Mouse (Mus musculus): Measurements from ENCODE around the gene Rbfox2. TPM values are rescaled to one million over a fixed set of nuclear protein-coding genes. Genes with fewer than 3 reads are reported as not detected.

Rbfox2 gene
- total and polyA plus RNA-seq, 3 experiments, result 0.89 TPM; not detected in 2

DNA sequence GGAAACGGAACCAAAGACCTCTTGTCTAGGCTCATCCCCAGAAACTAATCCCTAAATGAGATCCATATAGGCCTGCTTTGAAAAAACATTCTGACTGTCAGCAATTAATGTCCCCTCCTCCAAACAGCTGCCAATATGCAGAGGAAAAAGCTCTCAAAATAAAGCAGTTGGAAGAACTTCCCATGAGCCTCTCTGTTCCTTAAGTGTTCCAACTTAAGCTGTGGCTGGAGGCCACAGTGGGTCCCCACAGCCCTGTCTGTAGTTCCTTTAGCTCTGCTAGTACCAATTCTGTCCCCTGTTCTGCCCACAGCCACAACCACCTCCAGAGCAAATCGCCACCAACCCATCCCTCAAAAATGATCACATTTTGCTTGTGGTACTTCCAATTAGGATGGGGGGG is 10.2 kb downstream of the Rbfox2 start:
- TF ChIP-seq JUN (IDR thresholded peaks at IDR 0.05; ENCODE audit: insufficient read depth, low read depth, low read length) (no peak), SMC3 (IDR thresholded peaks at IDR 0.05; ENCODE audit: low read depth, low read length) (no peak), CHD2 (IDR thresholded peaks at IDR 0.05; ENCODE audit: low read length) (no peak), TCF12 (IDR thresholded peaks at IDR 0.05; ENCODE audit: low read depth, low read length) (no peak), ETS1 (conservative IDR thresholded peaks at IDR 0.05; ENCODE audit: low read depth, low read length) (no peak), UBTF (IDR thresholded peaks at IDR 0.05; ENCODE audit: low read depth, low read length) (no peak), ZMIZ1 (IDR thresholded peaks at IDR 0.05; ENCODE audit: low read depth, low read length) (no peak)
- Histone ChIP-seq H3K4me1 (ENCODE audit: control insufficient read depth in 1 of 2, insufficient read depth in 2 of 2) (no peaks in the 10 kb centered on the region), H3K9me3 (replicated peaks; ENCODE audit: low read length) (no peaks in the 10 kb centered on the region), H3K27me3 (replicated peaks) (peaks cover 79% of the 10 kb centered on the region), H3K9ac (ENCODE audit: insufficient read depth, low read depth) (no peak overlapping the region), H3K4me2 (ENCODE audit: insufficient read depth, low read depth, poor library complexity, severe bottlenecking) (no peak overlapping the region), H3K36me3 (replicated peaks in 1 of 2; ENCODE audit: control insufficient read depth in 1 of 2, insufficient read depth in 1 of 2, low read length in 1 of 2) (no peaks in the 10 kb centered on the region), H3K4me3 (replicated peaks in 1 of 3; ENCODE audit: low read depth in 2 of 3, low read length in 2 of 3, poor library complexity in 1 of 3) (no peak overlapping the region), H3K79me2 (replicated peaks; ENCODE audit: control insufficient read depth, extremely low read depth, insufficient read depth, poor library complexity, severe bottlenecking) (no peaks in the 10 kb centered on the region), H3K27ac (ENCODE audit: insufficient read depth, low read depth) (no peak overlapping the region)
- no peak for DNase-seq (ENCODE audit: extremely low read depth)
- in situ Hi-C loops (cut with MboI; ENCODE audit: low pct_ligation_motif_present, low pct_unique_long_range_greater_than_20kb, low sequenced_read_pairs) (no loop called here), dilution Hi-C loops (cut with MboI; ENCODE audit: extremely low pct_ligation_motif_present, extremely low pct_unique_long_range_greater_than_20kb, low sequenced_read_pairs) (no loop called here)

DNA sequence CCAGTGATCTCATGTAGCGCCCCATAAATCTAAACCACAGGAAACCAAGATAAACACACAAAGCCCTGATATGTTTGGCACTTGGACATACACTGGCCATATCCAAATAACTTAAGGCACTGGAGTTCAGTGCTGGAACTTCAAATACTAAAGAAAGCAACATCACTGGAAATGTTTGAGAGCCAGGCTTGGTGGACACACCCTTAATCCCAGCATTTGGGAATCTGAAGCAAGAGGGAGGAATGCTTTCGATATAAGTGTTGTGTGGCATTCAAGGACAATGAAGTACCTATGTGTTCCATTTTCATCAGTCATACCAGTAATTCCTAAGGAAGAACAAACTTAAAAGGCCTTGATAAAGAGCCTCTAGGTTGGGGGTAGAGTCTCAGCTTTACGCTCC is 13.3 kb downstream of the Rbfox2 start:
- no peak overlapping the region for H3K4me2 ChIP-seq (ENCODE audit: insufficient read depth, low read depth, poor library complexity, severe bottlenecking)
- dilution Hi-C loops (cut with MboI; ENCODE audit: extremely low pct_ligation_motif_present, extremely low pct_unique_long_range_greater_than_20kb, low sequenced_read_pairs), result no loop called here
- no peak overlapping the region for H3K27ac ChIP-seq (ENCODE audit: insufficient read depth, low read depth)
- in situ Hi-C loops (cut with MboI; ENCODE audit: low pct_ligation_motif_present, low pct_unique_long_range_greater_than_20kb, low sequenced_read_pairs), result no loop called here
- TF ChIP-seq ZNF384 (IDR thresholded peaks at IDR 0.05; ENCODE audit: low read depth, low read length), result no peak
- no peak for TF ChIP-seq RAD21 (IDR thresholded peaks at IDR 0.05; ENCODE audit: low read depth, low read length)
- no peak for TF ChIP-seq USF1 (IDR thresholded peaks at IDR 0.05; ENCODE audit: low read depth, low read length)
- no peak for TF ChIP-seq CTCF (conservative IDR thresholded peaks at IDR 0.05 in 1 of 2, IDR thresholded peaks at IDR 0.05 in 1 of 2; ENCODE audit: low read depth in 2 of 2, low read length in 2 of 2)
- TF ChIP-seq POLR2A (IDR thresholded peaks at IDR 0.05; ENCODE audit: low read depth, low read length), result no peak
- no peak for TF ChIP-seq MXI1 (IDR thresholded peaks at IDR 0.05; ENCODE audit: low read depth, low read length)
- TF ChIP-seq KAT2A (IDR thresholded peaks at IDR 0.05; ENCODE audit: insufficient replicate concordance, low read length), result no peak
- no peak for TF ChIP-seq UBTF (IDR thresholded peaks at IDR 0.05; ENCODE audit: low read depth, low read length)
- H3K9me3 ChIP-seq (replicated peaks; ENCODE audit: low read length), result no peaks in the 10 kb centered on the region
- no peak overlapping the region for H3K4me3 ChIP-seq (replicated peaks in 1 of 3; ENCODE audit: low read depth in 2 of 3, low read length in 2 of 3, poor library complexity in 1 of 3)
- H3K79me2 ChIP-seq (replicated peaks; ENCODE audit: control insufficient read depth, extremely low read depth, insufficient read depth, poor library complexity, severe bottlenecking), result no peaks in the 10 kb centered on the region
- DNase-seq (ENCODE audit: extremely low read depth), result no peak
- peaks cover 80% of the 10 kb centered on the region for H3K27me3 ChIP-seq (replicated peaks)
- H3K9ac ChIP-seq (ENCODE audit: insufficient read depth, low read depth), result no peak overlapping the region
- no peaks in the 10 kb centered on the region for H3K36me3 ChIP-seq (replicated peaks in 1 of 2; ENCODE audit: control insufficient read depth in 1 of 2, insufficient read depth in 1 of 2, low read length in 1 of 2)
- no peaks in the 10 kb centered on the region for H3K4me1 ChIP-seq (ENCODE audit: control insufficient read depth in 1 of 2, insufficient read depth in 2 of 2)

DNA sequence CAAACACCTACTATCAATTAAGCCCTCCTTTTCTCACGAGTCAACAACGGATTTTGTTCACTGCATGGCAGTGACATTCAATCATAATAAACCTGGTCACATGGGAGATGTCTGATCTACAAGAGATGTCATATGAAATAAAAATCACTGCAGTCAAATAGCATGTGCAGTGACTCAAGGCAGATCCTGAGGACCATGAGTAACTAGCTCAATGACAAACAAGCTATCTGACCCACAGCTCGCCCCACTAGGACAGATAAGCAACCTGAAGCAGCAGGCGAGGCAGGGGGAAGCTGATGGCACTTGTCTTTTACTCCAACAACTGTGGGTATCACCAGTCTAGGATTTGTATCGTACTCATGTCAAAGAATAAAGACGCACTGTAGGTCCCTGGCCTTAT is 14.4 kb downstream of the Rbfox2 start:
- Histone ChIP-seq H3K4me1 (ENCODE audit: control insufficient read depth in 1 of 2, insufficient read depth in 2 of 2) (no peaks in the 10 kb centered on the region), H3K27me3 (replicated peaks) (peaks cover 82% of the 10 kb centered on the region), H3K79me2 (replicated peaks; ENCODE audit: control insufficient read depth, extremely low read depth, insufficient read depth, poor library complexity, severe bottlenecking) (no peaks in the 10 kb centered on the region), H3K9ac (ENCODE audit: insufficient read depth, low read depth) (no peak overlapping the region), H3K36me3 (replicated peaks in 1 of 2; ENCODE audit: control insufficient read depth in 1 of 2, insufficient read depth in 1 of 2, low read length in 1 of 2) (no peaks in the 10 kb centered on the region), H3K4me2 (ENCODE audit: insufficient read depth, low read depth, poor library complexity, severe bottlenecking) (no peak overlapping the region), H3K27ac (ENCODE audit: insufficient read depth, low read depth) (no peak overlapping the region), H3K4me3 (replicated peaks in 1 of 3; ENCODE audit: low read depth in 2 of 3, low read length in 2 of 3, poor library complexity in 1 of 3) (no peak overlapping the region), H3K9me3 (replicated peaks; ENCODE audit: low read length) (peaks cover 7% of the 10 kb centered on the region)
- DNase-seq (ENCODE audit: extremely low read depth), result no peak
- in situ Hi-C loops (cut with MboI; ENCODE audit: low pct_ligation_motif_present, low pct_unique_long_range_greater_than_20kb, low sequenced_read_pairs) (no loop called here), dilution Hi-C loops (cut with MboI; ENCODE audit: extremely low pct_ligation_motif_present, extremely low pct_unique_long_range_greater_than_20kb, low sequenced_read_pairs) (no loop called here)
- TF ChIP-seq E2F4 (IDR thresholded peaks at IDR 0.05; ENCODE audit: insufficient replicate concordance, low read depth, low read length), result no peak
- TF ChIP-seq CHD2 (IDR thresholded peaks at IDR 0.05; ENCODE audit: low read length), result no peak
- TF ChIP-seq TCF12 (IDR thresholded peaks at IDR 0.05; ENCODE audit: low read depth, low read length), result no peak
- TF ChIP-seq BHLHE40 (IDR thresholded peaks at IDR 0.05; ENCODE audit: low read depth, low read length), result no peak
- TF ChIP-seq GABPA (IDR thresholded peaks at IDR 0.05; ENCODE audit: insufficient replicate concordance, low read depth, low read length), result no peak
- TF ChIP-seq EP300 (IDR thresholded peaks at IDR 0.05; ENCODE audit: low read length), result no peak
- no peak for TF ChIP-seq MXI1 (IDR thresholded peaks at IDR 0.05; ENCODE audit: low read depth, low read length)
- no peak for TF ChIP-seq NELFE (IDR thresholded peaks at IDR 0.05; ENCODE audit: low read depth, low read length)
- TF ChIP-seq UBTF (IDR thresholded peaks at IDR 0.05; ENCODE audit: low read depth, low read length), result no peak
- no peak for TF ChIP-seq ZC3H11A (IDR thresholded peaks at IDR 0.05; ENCODE audit: low read depth, low read length)
- no peak for TF ChIP-seq TBP (conservative IDR thresholded peaks at IDR 0.05; ENCODE audit: low read depth, low read length)
- TF ChIP-seq USF2 (conservative IDR thresholded peaks at IDR 0.05; ENCODE audit: low read depth, low read length), result no peak
- no peak for TF ChIP-seq ZNF384 (IDR thresholded peaks at IDR 0.05; ENCODE audit: low read depth, low read length)
- TF ChIP-seq MAFK (IDR thresholded peaks at IDR 0.05; ENCODE audit: insufficient replicate concordance, low read length), result no peak
